Mouse (Mus musculus) WW6 (cell line): ENCODE data around the gene Tcf20.
"Not testable (repeated sequence)": the region's sequence is repeated elsewhere in the genome, so short reads cannot be mapped to it uniquely, and the experiment has no call there.

ENCODE experiments used
- DNase-seq: peaks from one replicate; pipeline ENCODE4 v3.0.0-alpha.2; 2013; ENCODE audit warnings: low read depth, low spot score

Gene Tcf20

GRCm38 (mm10) chr15:82899676-82900301 lies 87.9 kb downstream of the Tcf20 start:
- no peak for DNase-seq

GRCm38 (mm10) chr15:82898740-82899675 lies 88.7 kb downstream of the Tcf20 start:
- DNase-seq, result peak; percentile 42

- DNase-seq, result no peak
These were observed 89.4 kb downstream of the Tcf20 start for GRCm38 (mm10) chr15:82898141-82898739.

- DNase-seq, result no peak
These were observed 91.3 kb downstream of the Tcf20 start for GRCm38 (mm10) chr15:82896336-82896735.

GRCm38 (mm10) chr15:82890470-82890869 lies 97.2 kb downstream of the Tcf20 start:
- DNase-seq, result no peak

- DNase-seq, result no peak
These were observed 98.2 kb downstream of the Tcf20 start for GRCm38 (mm10) chr15:82889426-82889825.

- DNase-seq, result no peak
These were observed 99.2 kb downstream of the Tcf20 start for GRCm38 (mm10) chr15:82888466-82888865.

- no peak for DNase-seq
These were observed 110.4 kb downstream of the Tcf20 start for GRCm38 (mm10) chr15:82877309-82877708.

GRCm38 (mm10) chr15:82876863-82877262 lies 110.8 kb downstream of the Tcf20 start:
- no peak for DNase-seq

- DNase-seq, result no peak
These were observed 115.6 kb downstream of the Tcf20 start for GRCm38 (mm10) chr15:82872037-82872436.

GRCm38 (mm10) chr15:82866286-82866685 lies 121.4 kb downstream of the Tcf20 start:
- not testable (repeated sequence) for DNase-seq

- DNase-seq, result no peak
These were observed 124.0 kb downstream of the Tcf20 start for GRCm38 (mm10) chr15:82863674-82864073.

GRCm38 (mm10) chr15:82856652-82857378 lies 130.9 kb downstream of the Tcf20 start:
- no peak for DNase-seq

GRCm38 (mm10) chr15:82856065-82856464 lies 131.6 kb downstream of the Tcf20 start:
- DNase-seq, result no peak

GRCm38 (mm10) chr15:82839146-82839545 lies 148.5 kb downstream of the Tcf20 start:
- no peak for DNase-seq

GRCm38 (mm10) chr15:82829917-82830316 lies 157.8 kb downstream of the Tcf20 start:
- no peak for DNase-seq

- DNase-seq, result no peak
These were observed 161.8 kb downstream of the Tcf20 start for GRCm38 (mm10) chr15:82825866-82826265.

- DNase-seq, result no peak
These were observed 165.3 kb downstream of the Tcf20 start for GRCm38 (mm10) chr15:82822347-82822746.

GRCm38 (mm10) chr15:82821657-82822056 lies 166.0 kb downstream of the Tcf20 start:
- DNase-seq, result no peak

GRCm38 (mm10) chr15:82815296-82815695 lies 172.4 kb downstream of the Tcf20 start:
- no peak for DNase-seq

GRCm38 (mm10) chr15:82814806-82815205 lies 172.9 kb downstream of the Tcf20 start:
- DNase-seq, result peak; percentile 5

- DNase-seq, result no peak
These were observed 173.4 kb downstream of the Tcf20 start for GRCm38 (mm10) chr15:82814321-82814720.
